Mouse (Mus musculus): ENCODE results near the gene Ly6g6c. TPM values are rescaled to one million over a fixed set of nuclear protein-coding genes. Genes with fewer than 3 reads are reported as not detected.

Ly6g6c gene
- polyA plus RNA-seq, 1 experiment: 146 TPM

DNA sequence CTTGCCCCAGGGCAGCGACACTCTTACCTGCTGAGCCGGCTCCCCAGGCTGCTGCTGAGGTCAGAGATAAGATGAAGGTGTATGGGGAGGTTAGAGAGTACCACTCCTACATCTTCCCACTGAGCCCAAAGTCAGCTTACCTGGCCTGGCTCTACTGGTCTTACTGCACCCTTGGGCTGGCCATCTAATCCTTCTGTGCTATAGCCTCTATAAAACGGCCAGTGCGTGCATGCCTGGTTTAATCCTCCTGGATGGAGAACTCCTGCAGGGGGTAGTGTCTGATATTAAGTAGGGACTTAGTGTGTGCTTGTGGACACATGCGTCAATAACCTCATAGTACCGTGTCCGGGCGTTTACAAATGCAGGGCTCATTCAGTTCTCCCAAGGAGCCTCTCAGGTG, 44.6 kb upstream of the Ly6g6c start:
- H3K27ac ChIP-seq (ENCODE audit: control insufficient read depth, insufficient read depth, low read depth, low read length): no peak overlapping the region
- H3K27me3 ChIP-seq (ENCODE audit: control insufficient read depth, insufficient read depth, low read length): no peaks in the 10 kb centered on the region
- peak overlapping the region; percentile 37 for H3K4me3 ChIP-seq (ENCODE audit: control insufficient read depth, low read depth, low read length)

DNA sequence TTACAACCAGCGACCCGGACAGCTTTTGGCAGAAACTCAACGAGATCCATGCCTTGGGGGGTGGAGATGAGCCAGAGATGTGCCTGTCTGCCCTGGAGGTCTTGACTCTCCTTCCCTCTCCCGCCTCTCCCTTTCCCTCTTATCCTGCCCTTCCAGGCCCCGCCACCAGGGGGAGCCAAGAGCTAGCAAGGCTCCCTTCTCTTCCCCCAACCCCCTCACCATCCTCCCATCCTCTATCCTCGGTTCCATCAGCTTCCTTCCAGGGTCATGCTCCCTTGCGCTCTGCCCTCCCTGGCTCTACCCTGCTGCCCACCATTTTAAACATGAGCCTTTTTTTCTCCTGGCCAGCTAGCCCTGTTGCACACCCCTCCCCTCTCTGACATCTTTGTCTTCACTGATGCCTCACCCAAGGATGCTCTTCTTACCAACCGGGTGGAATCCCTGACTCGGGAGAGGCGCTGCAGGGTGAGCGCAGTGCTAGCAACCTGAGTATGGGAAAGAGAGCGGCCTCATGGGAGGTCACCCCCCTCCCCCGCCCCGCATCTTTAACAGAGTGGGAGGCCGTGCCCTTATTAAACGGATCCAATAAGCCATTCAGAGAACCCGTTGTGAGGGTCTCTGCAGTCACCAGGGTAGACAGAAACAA, 43.9 kb upstream of the Ly6g6c start:
- peaks cover 5% of the 10 kb centered on the region for H3K4me1 ChIP-seq (ENCODE audit: control insufficient read depth, insufficient read depth, low read length)
- H3K27me3 ChIP-seq (ENCODE audit: control insufficient read depth, insufficient read depth, low read length): no peaks in the 10 kb centered on the region
- H3K36me3 ChIP-seq (ENCODE audit: control insufficient read depth, insufficient read depth, low read length): no peaks in the 10 kb centered on the region
- 0 out of 2 replicates have a peak overlapping the region, but pooled peaks have one; percentile 21 for H3K27ac ChIP-seq (ENCODE audit: control insufficient read depth, insufficient read depth, low read depth, low read length)
- no peak overlapping the region; the same call in 1 of the 2 replicates for H3K4me3 ChIP-seq (ENCODE audit: control insufficient read depth, low read depth, low read length)
- TF ChIP-seq CTCF (IDR thresholded peaks at IDR 0.05; ENCODE audit: control insufficient read depth, insufficient read depth, insufficient replicate concordance, low read depth, low read length): peak; percentile 96
- TF ChIP-seq POLR2A (IDR thresholded peaks at IDR 0.05; ENCODE audit: control insufficient read depth, low read depth, low read length): no peak

More for the DNA sequence above, 44.6 kb upstream of the Ly6g6c start:
- H3K4me1 ChIP-seq (ENCODE audit: control insufficient read depth, insufficient read depth, low read length): peaks cover 5% of the 10 kb centered on the region
- TF ChIP-seq POLR2A (IDR thresholded peaks at IDR 0.05; ENCODE audit: control insufficient read depth, low read depth, low read length) (no peak), CTCF (IDR thresholded peaks at IDR 0.05; ENCODE audit: control insufficient read depth, insufficient read depth, insufficient replicate concordance, low read depth, low read length) (no peak)
- H3K36me3 ChIP-seq (ENCODE audit: control insufficient read depth, insufficient read depth, low read length): no peaks in the 10 kb centered on the region

DNA sequence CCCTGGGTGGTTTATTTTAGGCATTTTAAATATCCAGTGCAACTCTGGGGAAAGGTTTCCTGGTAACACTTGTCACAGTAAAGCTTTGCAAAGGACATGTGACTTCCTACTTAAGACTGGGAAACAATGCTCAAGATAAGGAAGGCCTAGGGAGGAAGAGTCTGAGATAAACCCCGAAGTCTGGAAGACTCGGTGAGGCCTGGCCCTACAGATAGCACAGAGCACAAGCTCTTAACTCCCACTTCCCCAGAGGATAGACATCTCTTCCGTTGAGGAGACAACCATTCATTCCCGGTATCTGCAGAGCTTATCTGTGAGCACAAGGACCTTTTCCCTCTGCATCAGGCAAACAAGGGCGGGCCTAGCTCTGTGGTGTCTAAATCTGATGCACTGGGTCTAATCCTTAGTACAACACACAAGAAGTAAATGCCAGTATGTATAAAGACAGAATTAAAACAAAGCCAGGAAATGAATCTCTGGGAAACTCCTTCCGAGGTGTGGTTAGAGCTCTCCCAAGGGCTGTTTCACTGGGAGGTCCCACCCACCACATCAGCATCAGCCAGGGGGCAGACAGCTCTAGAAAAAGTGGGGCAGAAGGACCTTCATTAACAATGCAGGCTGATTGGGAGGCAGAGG, 43.2 kb upstream of the Ly6g6c start:
- no peak overlapping the region for H3K4me3 ChIP-seq (ENCODE audit: control insufficient read depth, low read depth, low read length)
- no peak overlapping the region for H3K27ac ChIP-seq (ENCODE audit: control insufficient read depth, insufficient read depth, low read depth, low read length)

DNA sequence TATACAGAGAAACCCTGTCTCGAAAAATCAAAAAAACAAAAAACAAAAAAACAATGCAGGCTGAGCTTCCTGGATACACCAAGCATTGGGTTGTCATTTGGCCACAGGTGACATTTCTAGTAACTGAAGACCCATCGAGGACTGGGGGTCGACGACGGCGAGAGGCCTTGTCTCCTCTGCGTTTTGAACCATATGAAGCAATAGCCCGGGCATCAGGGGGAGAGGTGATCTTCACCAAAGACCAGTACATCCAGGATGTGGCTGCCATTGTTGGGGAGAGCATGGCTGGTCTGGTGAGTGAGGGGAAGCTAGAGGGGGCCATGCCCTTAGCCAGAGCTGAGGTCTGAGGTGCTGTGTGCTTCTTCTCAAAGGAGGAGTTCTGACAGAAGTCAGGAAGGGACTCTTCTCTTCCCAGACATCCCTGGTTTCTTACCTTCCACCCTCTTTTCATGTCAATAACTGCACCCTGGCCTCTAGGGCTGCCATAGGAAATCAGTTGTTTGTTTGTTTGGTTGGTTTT, 42.6 kb upstream of the Ly6g6c start:
- H3K27ac ChIP-seq (ENCODE audit: control insufficient read depth, insufficient read depth, low read depth, low read length): no peak overlapping the region
- H3K4me3 ChIP-seq (ENCODE audit: control insufficient read depth, low read depth, low read length): no peak overlapping the region
- H3K27me3 ChIP-seq (ENCODE audit: control insufficient read depth, insufficient read depth, low read length): no peaks in the 10 kb centered on the region
- TF ChIP-seq POLR2A (IDR thresholded peaks at IDR 0.05; ENCODE audit: control insufficient read depth, low read depth, low read length): no peak
- TF ChIP-seq CTCF (IDR thresholded peaks at IDR 0.05; ENCODE audit: control insufficient read depth, insufficient read depth, insufficient replicate concordance, low read depth, low read length): no peak
- no peaks in the 10 kb centered on the region for H3K36me3 ChIP-seq (ENCODE audit: control insufficient read depth, insufficient read depth, low read length)
- H3K4me1 ChIP-seq (ENCODE audit: control insufficient read depth, insufficient read depth, low read length): peaks cover 5% of the 10 kb centered on the region

More for the DNA sequence above, 43.2 kb upstream of the Ly6g6c start:
- Histone ChIP-seq H3K36me3 (ENCODE audit: control insufficient read depth, insufficient read depth, low read length) (no peaks in the 10 kb centered on the region), H3K4me1 (ENCODE audit: control insufficient read depth, insufficient read depth, low read length) (peaks cover 5% of the 10 kb centered on the region), H3K27me3 (ENCODE audit: control insufficient read depth, insufficient read depth, low read length) (no peaks in the 10 kb centered on the region)
- TF ChIP-seq POLR2A (IDR thresholded peaks at IDR 0.05; ENCODE audit: control insufficient read depth, low read depth, low read length) (no peak), CTCF (IDR thresholded peaks at IDR 0.05; ENCODE audit: control insufficient read depth, insufficient read depth, insufficient replicate concordance, low read depth, low read length) (no peak)

DNA sequence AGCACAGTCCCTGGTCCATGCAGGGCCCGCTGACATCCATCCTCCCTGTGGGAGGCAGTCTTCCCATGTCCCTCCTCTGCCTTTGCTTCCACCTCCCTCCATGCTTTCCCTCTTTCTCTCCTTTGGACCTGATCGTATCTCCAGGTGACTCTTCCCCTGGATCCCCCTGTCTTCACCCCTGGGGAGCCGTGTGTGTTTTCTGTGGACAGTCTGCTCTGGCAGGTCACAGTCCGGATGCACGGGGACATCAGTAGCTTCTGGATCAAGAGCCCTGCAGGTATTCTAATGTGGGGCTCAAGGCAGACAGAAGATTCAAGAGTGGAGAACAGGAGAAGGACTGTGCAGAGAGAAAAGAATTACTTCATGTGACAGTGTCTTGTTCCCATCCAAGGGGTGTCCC, 42.0 kb upstream of the Ly6g6c start:
- Histone ChIP-seq H3K27me3 (ENCODE audit: control insufficient read depth, insufficient read depth, low read length) (no peaks in the 10 kb centered on the region), H3K36me3 (ENCODE audit: control insufficient read depth, insufficient read depth, low read length) (no peaks in the 10 kb centered on the region), H3K4me1 (ENCODE audit: control insufficient read depth, insufficient read depth, low read length) (peaks cover 5% of the 10 kb centered on the region), H3K27ac (ENCODE audit: control insufficient read depth, insufficient read depth, low read depth, low read length) (no peak overlapping the region), H3K4me3 (ENCODE audit: control insufficient read depth, low read depth, low read length) (no peak overlapping the region)
- no peak for TF ChIP-seq POLR2A (IDR thresholded peaks at IDR 0.05; ENCODE audit: control insufficient read depth, low read depth, low read length)
- TF ChIP-seq CTCF (IDR thresholded peaks at IDR 0.05; ENCODE audit: control insufficient read depth, insufficient read depth, insufficient replicate concordance, low read depth, low read length): no peak

DNA sequence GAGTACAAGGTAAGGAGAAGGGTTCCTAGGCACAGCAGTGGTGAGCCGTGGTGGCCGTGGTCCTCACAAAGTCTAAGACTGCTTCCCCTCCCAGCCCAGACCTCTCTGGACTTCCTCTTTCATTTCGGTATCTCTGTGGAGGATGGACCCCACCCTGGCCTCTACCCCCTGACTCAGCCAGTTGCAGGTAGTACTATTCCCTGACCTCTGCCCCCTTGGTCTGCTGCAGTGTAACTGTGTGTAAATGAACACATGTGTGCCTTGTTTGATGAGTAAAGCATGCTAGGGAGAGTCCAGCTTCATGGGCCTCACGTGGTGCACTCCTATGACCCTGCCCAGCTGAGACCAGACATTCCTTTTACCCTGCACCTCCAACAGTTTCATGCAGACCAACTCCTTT, 41.4 kb upstream of the Ly6g6c start:
- Histone ChIP-seq H3K36me3 (ENCODE audit: control insufficient read depth, insufficient read depth, low read length) (no peaks in the 10 kb centered on the region), H3K4me3 (ENCODE audit: control insufficient read depth, low read depth, low read length) (no peak overlapping the region), H3K27me3 (ENCODE audit: control insufficient read depth, insufficient read depth, low read length) (no peaks in the 10 kb centered on the region), H3K4me1 (ENCODE audit: control insufficient read depth, insufficient read depth, low read length) (peaks cover 5% of the 10 kb centered on the region), H3K27ac (ENCODE audit: control insufficient read depth, insufficient read depth, low read depth, low read length) (no peak overlapping the region)
- TF ChIP-seq CTCF (IDR thresholded peaks at IDR 0.05; ENCODE audit: control insufficient read depth, insufficient read depth, insufficient replicate concordance, low read depth, low read length) (no peak), POLR2A (IDR thresholded peaks at IDR 0.05; ENCODE audit: control insufficient read depth, low read depth, low read length) (no peak)

DNA sequence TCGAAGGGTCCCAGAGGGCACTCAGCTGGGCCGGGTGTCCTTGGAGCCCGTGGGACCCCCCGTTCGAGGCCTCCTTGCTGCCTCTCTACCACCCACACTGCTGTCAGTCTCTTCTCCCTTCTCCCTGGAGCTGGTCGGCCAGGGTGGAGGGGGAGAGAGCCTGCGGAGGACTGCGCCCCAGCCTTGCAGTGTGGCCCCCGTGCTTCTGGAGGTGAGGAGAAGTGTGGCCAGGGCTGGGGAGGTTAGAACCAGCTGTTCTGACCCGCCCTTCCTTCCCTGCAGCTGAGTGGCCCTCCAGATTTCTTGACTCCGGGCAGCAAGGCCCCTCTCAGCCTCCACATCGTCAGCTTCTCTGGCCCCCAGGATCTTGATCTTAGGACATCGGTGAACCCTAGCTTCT, 40.9 kb upstream of the Ly6g6c start:
- H3K27ac ChIP-seq (ENCODE audit: control insufficient read depth, insufficient read depth, low read depth, low read length): no peak overlapping the region
- TF ChIP-seq POLR2A (IDR thresholded peaks at IDR 0.05; ENCODE audit: control insufficient read depth, low read depth, low read length) (no peak), CTCF (IDR thresholded peaks at IDR 0.05; ENCODE audit: control insufficient read depth, insufficient read depth, insufficient replicate concordance, low read depth, low read length) (no peak)
- H3K27me3 ChIP-seq (ENCODE audit: control insufficient read depth, insufficient read depth, low read length): no peaks in the 10 kb centered on the region
- H3K4me1 ChIP-seq (ENCODE audit: control insufficient read depth, insufficient read depth, low read length): peaks cover 5% of the 10 kb centered on the region
- H3K36me3 ChIP-seq (ENCODE audit: control insufficient read depth, insufficient read depth, low read length): no peaks in the 10 kb centered on the region
- H3K4me3 ChIP-seq (ENCODE audit: control insufficient read depth, low read depth, low read length): no peak overlapping the region
